Mouse (Mus musculus) heart, embryonic 16.5 days (tissue): Measurements from ENCODE around the gene Pgpep1. TPM values are rescaled to one million over a fixed set of nuclear protein-coding genes. Genes with fewer than 3 reads are reported as not detected.
A peak's percentile ranks its signal among the peaks of the same experiment; 100 is the strongest.

Source experiments
- ATAC-seq: fragments of 200-750 bp; cut with Nextera tagmentation; replicated peaks from 2 replicates; pipeline ENCODE4 v1.8.0; 2017; ENCODE audit warnings: moderate number of reproducible peaks; ENCODE audit not compliant: insufficient read depth, low FRiP score; ENCODE audit errors: extremely low read depth
- H3K27ac ChIP-seq: fragments of 300-500 bp; sonication (generic); 2 replicates; pipeline ENCODE4 v1.5.1; 2014; ENCODE audit warnings: mild to moderate bottlenecking, low read length, control low read depth, moderate library complexity
- H3K27me3 ChIP-seq: fragments of 300-500 bp; sonication (generic); 2 replicates; pipeline ENCODE4 v1.6.1; 2014; ENCODE audit warnings: low read length, mixed read lengths; ENCODE audit not compliant: control insufficient read depth, insufficient read depth
- H3K36me3 ChIP-seq: fragments of 300-500 bp; sonication (generic); 2 replicates; pipeline ENCODE4 v1.6.1; 2014; ENCODE audit not compliant: control insufficient read depth, insufficient read depth
- H3K4me1 ChIP-seq: fragments of 300-500 bp; sonication (generic); 2 replicates; pipeline ENCODE4 v1.6.1; 2014; ENCODE audit warnings: low read length, mixed read lengths; ENCODE audit not compliant: control insufficient read depth, insufficient read depth
- H3K4me2 ChIP-seq: fragments of 300-500 bp; sonication (generic); 2 replicates; pipeline ENCODE4 v1.6.1; 2014; ENCODE audit warnings: low read depth, mild to moderate bottlenecking, control low read depth, low read length
- H3K4me3 ChIP-seq: fragments of 300-500 bp; sonication (generic); 2 replicates; pipeline ENCODE4 v1.5.1; 2014; ENCODE audit warnings: mild to moderate bottlenecking, control low read depth, low read length
- H3K9ac ChIP-seq: fragments of 300-500 bp; sonication (generic); 2 replicates; pipeline ENCODE4 v1.6.1; 2014; ENCODE audit warnings: low read length, control low read depth
- H3K9me3 ChIP-seq: fragments of 300-500 bp; sonication (generic); replicated peaks from 2 replicates; pipeline ENCODE4 v1.6.1; 2016; ENCODE audit warnings: low read length; ENCODE audit not compliant: control insufficient read depth
- WGBS: fragments of 180-500 bp; shearing (Covaris S2); extraction: QIAGEN DNeasy Blood & Tissue Kit; methylation state at CpG from one replicate; pipeline ENCODE4 v1.1.7; 2014; 5-methylcytosine and 5-hydroxymethylcytosine counted together
- polyA plus RNA-seq: library from polyadenylated mRNA; unstranded; fragments of >200 nt; fragmentation: Nextera tagmentation; extraction: Ambion mirVana; gene quantifications from 2 replicates; pipeline ENCODE4 v1.2.1, GENCODE M21; 2015

The Pgpep1 gene
- polyA plus RNA-seq, 1 experiment from 2014 or later: 36.7 TPM

DNA sequence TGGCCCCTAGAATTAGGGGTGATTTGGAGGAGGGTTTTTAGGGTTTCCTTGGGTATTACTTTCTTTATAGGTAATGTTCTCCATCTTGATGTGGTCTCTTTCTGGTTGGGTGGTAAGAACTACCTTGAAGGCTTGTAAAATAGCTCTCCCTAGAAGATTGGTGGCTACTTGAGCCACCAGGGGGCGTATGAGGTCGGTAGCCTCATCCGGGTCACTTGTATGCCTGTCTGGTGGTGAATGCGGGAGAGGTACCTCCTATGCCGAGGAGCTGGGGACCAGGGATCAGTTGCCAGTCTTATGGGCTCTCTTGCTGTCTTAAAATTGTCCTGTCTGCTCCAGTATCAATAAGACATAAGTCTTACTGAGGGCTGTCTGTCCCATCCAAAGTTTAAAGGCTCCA, 35.1 kb downstream of the Pgpep1 start:
- Histone ChIP-seq H3K27ac (no peak overlapping the region), H3K27me3 (peaks cover 10% of the 10 kb centered on the region), H3K36me3 (no peaks in the 10 kb centered on the region), H3K4me3 (no peak overlapping the region), H3K4me1 (0 out of 2 replicates have a peak, but pooled peaks cover 3% of the 10 kb centered on the region), H3K4me2 (no peak overlapping the region), H3K9me3 (no peaks in the 10 kb centered on the region), H3K9ac (peak overlapping the region; percentile 43; the same call in 1 of the 2 replicates)
- no peak for ATAC-seq
- WGBS: 25% methylated on average over 5 of the region's 5 CpGs

DNA sequence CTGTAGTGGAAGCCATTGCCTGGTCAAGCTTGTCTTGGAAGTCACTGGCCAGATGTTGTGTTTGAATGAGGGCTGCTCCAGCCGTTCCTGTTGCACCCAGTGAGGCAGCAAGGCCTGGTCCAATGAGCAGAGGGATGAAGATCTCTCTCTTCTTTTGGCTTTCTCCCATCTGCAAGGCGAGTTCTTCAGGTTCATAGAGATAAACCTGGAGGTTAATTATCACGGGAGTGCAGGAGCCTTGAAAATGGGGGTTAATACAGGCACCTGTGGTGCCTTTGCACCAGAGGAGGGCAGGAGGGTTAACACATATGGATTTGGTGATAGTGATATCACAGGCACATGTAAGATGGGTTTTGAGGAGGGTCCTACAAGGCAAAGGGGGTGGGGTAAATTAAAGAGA, 38.0 kb downstream of the Pgpep1 start:
- Histone ChIP-seq H3K4me3 (no peak overlapping the region), H3K36me3 (no peaks in the 10 kb centered on the region), H3K9me3 (no peaks in the 10 kb centered on the region), H3K27ac (no peak overlapping the region), H3K4me1 (no peaks in the 10 kb centered on the region), H3K9ac (no peak overlapping the region), H3K27me3 (peaks cover 10% of the 10 kb centered on the region), H3K4me2 (no peak overlapping the region)
- 46% methylated on average over 3 of the region's 3 CpGs for WGBS
- ATAC-seq: no peak

DNA sequence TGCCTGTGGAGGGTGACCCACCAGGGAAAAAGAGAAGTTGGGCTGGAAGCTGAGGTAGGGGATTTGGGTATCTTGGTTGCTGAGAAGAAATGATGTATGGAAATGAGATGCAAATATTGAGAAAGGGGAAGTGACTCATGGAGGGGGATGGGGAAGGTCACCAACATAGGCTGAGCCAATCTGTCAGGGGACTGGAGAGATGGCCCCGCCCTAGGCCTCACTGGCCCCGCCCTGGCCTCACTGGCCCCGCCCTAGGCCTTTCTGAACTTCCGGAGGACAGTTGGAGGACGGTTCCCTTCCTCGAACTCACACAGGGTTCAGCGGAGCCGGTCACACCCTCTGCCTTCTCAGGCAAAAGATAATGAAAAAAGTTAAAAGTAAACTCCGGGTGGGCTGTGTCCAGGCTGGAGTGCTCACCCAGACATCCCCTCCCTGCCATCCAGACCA, 41.3 kb downstream of the Pgpep1 start:
- peaks cover 10% of the 10 kb centered on the region for H3K27me3 ChIP-seq
- H3K36me3 ChIP-seq: no peaks in the 10 kb centered on the region
- no peaks in the 10 kb centered on the region for H3K4me1 ChIP-seq
- no peak overlapping the region for H3K9ac ChIP-seq
- H3K27ac ChIP-seq: no peak overlapping the region
- 33% methylated on average over 9 of the region's 9 CpGs for WGBS
- no peak overlapping the region for H3K4me2 ChIP-seq
- H3K9me3 ChIP-seq: no peaks in the 10 kb centered on the region
- ATAC-seq: peak; percentile 71
- no peak overlapping the region for H3K4me3 ChIP-seq

DNA sequence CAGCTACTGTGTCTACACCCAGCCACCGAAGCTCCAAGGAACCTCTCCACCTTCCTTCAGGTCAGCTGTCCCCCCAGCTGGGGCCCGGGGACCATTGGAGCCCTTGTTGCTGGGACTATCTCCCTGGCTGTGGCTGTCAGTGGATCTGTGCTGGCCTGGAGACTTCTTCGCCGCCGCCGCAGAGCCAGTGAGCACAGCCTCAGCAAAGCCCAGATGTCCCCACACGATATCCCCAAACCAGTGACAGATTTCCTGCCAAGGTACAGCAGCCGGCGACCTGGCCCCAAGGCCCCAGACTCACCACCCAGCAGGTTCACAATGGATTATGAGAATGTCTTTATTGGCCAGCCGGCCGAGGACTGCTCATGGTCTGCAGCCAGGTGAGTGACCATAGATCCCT, 42.2 kb downstream of the Pgpep1 start:
- Histone ChIP-seq H3K9ac (no peak overlapping the region), H3K27me3 (peaks cover 10% of the 10 kb centered on the region), H3K4me2 (no peak overlapping the region), H3K27ac (no peak overlapping the region), H3K36me3 (no peaks in the 10 kb centered on the region), H3K4me1 (no peaks in the 10 kb centered on the region), H3K4me3 (no peak overlapping the region), H3K9me3 (no peaks in the 10 kb centered on the region)
- 83% methylated on average over 11 of the region's 11 CpGs for WGBS
- ATAC-seq: no peak

DNA sequence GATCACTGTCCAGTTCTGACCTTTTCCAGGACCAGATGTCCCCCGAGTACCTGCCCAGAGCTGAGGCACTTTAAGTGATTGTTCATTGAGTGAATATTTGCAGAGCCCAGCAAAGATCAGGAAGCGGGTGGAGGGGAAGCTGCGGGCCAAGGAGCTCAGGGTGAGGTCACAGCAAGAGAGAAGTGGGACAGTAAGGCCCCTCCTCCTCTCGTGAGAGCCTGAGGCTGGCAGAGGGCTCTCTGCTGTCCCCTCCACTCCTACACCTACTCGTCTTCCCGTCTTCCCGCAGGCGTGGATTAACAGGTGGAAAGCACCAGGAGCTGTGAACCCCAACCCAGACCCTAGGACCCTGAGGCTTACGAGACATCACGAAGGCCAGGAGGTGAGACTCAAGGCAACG, 43.5 kb downstream of the Pgpep1 start:
- H3K4me2 ChIP-seq: no peak overlapping the region
- H3K9me3 ChIP-seq: no peaks in the 10 kb centered on the region
- no peak overlapping the region for H3K9ac ChIP-seq
- WGBS: 45% methylated on average over 11 of the region's 11 CpGs
- H3K4me3 ChIP-seq: no peak overlapping the region
- H3K4me1 ChIP-seq: 0 out of 2 replicates have a peak, but pooled peaks cover 2% of the 10 kb centered on the region
- H3K36me3 ChIP-seq: no peaks in the 10 kb centered on the region
- no peak overlapping the region for H3K27ac ChIP-seq
- ATAC-seq: no peak
- peaks cover 7% of the 10 kb centered on the region for H3K27me3 ChIP-seq

DNA sequence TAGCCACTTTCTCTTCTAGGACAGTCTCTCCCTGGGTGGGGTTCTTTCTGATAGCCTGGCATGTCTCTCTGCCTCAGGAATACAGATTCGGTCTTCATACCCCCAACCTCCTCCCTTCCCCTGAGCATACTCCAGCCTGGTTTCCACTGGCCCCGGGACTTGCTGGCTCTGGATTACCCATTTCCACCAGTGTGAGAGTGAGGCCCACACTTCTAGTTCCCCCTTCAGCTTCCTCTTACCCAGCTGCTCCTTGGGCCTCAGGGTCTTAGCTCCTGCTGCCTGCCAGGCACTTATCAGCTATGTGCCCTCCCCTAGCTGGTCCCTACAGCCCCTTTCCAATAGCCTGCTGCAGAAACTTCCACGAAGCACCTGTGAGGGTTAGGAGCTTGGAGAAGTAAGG, 44.3 kb downstream of the Pgpep1 start, which contains the start of gene Lrrc25:
Gene Lrrc25 (plus strand): TSS at position 262 of the 400 bp plus-strand sequence.
- no peak for ATAC-seq
- H3K4me3 ChIP-seq: no peak within 1 kb of the TSS
- no peaks in the 10 kb centered on the region for H3K9me3 ChIP-seq
- WGBS: 69% methylated on average over 3 of the region's 3 CpGs
- H3K27ac ChIP-seq: no peak within 1 kb of the TSS
- no peak within 1 kb of the TSS for H3K4me2 ChIP-seq
- H3K36me3 ChIP-seq: no peaks in the 10 kb centered on the region
- H3K4me1 ChIP-seq: peaks cover 7% of the 10 kb centered on the region; the same call in 1 of the 2 replicates
- peaks cover 5% of the 10 kb centered on the region; the same call in 1 of the 2 replicates for H3K27me3 ChIP-seq
- H3K9ac ChIP-seq: no peak within 1 kb of the TSS

DNA sequence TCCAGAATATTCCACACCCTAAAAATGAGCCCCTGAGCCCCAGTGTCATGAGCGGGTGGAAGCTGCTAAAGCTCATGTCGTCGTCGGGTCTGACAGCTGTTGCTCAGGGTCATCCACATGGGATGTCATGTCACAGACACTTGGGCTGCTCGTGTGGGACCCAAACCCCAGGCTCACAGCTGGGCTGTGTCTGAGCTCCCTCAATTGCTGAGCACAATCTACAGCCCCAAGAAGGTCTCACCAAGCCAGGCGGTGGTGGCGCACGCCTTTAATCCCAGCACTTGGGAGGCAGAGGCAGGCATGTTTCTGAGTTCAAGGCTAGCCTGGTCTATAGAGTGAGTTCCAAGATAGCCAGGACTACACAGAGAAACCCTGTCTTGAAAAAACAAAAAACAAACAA, 44.9 kb downstream of the Pgpep1 start:
- no peaks in the 10 kb centered on the region for H3K9me3 ChIP-seq
- peaks cover 10% of the 10 kb centered on the region for H3K4me1 ChIP-seq
- H3K4me3 ChIP-seq: no peak overlapping the region
- ATAC-seq: no peak
- no peak overlapping the region for H3K9ac ChIP-seq
- peaks cover 1% of the 10 kb centered on the region; the same call in 1 of the 2 replicates for H3K27me3 ChIP-seq
- H3K27ac ChIP-seq: no peak overlapping the region
- H3K4me2 ChIP-seq: no peak overlapping the region
- no peaks in the 10 kb centered on the region for H3K36me3 ChIP-seq
- WGBS: 74% methylated on average over 8 of the region's 8 CpGs

DNA sequence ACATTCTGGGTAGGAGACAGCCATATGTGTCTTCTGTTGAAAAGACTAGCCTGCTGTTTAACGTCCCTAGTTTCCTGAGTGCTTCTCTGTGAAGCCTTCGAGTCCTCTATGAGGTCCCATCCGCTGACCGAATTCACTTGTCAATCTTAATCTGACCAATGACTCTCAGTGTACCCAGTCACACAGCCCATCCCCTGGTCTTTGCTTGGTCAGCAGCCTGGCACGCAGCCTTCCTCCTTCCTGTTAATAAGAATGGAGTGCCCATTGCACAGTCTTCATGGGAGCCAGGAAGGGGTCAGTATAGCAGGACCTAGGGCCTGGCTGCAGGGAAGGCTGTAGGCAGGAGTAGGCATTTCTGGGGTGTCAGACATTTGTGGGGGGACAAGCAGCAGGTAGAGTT, 45.7 kb downstream of the Pgpep1 start:
- Histone ChIP-seq H3K9me3 (no peaks in the 10 kb centered on the region), H3K27me3 (no peaks in the 10 kb centered on the region), H3K4me2 (no peak overlapping the region), H3K9ac (no peak overlapping the region), H3K27ac (no peak overlapping the region), H3K36me3 (no peaks in the 10 kb centered on the region), H3K4me3 (no peak overlapping the region), H3K4me1 (peaks cover 11% of the 10 kb centered on the region)
- no peak for ATAC-seq
- 66% methylated on average over 5 of the region's 5 CpGs for WGBS

DNA sequence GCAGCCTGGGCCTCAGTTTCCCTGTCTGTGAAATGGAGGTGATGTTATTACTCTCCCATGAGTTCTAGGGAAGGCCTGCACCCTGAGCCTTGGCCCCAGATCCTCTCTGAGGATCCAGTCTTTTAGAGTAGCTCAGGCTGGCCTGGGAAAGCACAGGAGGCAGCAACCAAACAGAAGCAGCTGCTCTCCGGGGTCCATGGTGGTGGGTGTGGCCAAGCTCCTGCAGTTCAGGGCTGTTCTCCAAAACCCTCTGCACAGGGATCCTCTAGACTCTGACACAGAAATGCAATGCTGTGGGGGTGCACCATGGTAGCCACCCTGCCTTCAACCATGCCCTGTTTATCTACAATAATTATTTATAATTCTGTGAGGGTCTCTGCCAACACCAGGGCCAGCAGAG, 46.4 kb downstream of the Pgpep1 start:
- no peaks in the 10 kb centered on the region for H3K27me3 ChIP-seq
- 4% methylated on average over 1 of the region's 1 CpGs for WGBS
- no peak overlapping the region for H3K9ac ChIP-seq
- H3K4me3 ChIP-seq: no peak overlapping the region
- H3K4me2 ChIP-seq: no peak overlapping the region
- no peak overlapping the region for H3K27ac ChIP-seq
- ATAC-seq: no peak
- no peaks in the 10 kb centered on the region for H3K9me3 ChIP-seq
- H3K4me1 ChIP-seq: peaks cover 17% of the 10 kb centered on the region
- no peaks in the 10 kb centered on the region for H3K36me3 ChIP-seq
